Mouse (Mus musculus) G1E (cell line): ENCODE results near the gene Mia2. TPM values are rescaled to one million over a fixed set of nuclear protein-coding genes. Genes with fewer than 3 reads are reported as not detected.
A peak's percentile ranks its signal among the peaks of the same experiment; 100 is the strongest.

ENCODE experiments used
- ATAC-seq: 2 replicates; pipeline ENCODE4 v1.8.0; 2016; ENCODE audit warnings: mild to moderate bottlenecking; ENCODE audit not compliant: insufficient number of reproducible peaks, poor library complexity, low FRiP score, severe bottlenecking; ENCODE audit errors: extremely low read depth
- DNase-seq: peaks from one replicate; pipeline ENCODE4 v3.0.0; 2012; ENCODE audit warnings: low spot score
- H3K27me3 ChIP-seq: 2 replicates; pipeline ENCODE4 v1.6.1; 2012; ENCODE audit warnings: mild to moderate bottlenecking, low read length, inconsistent platforms; ENCODE audit not compliant: insufficient read depth
- H3K36me3 ChIP-seq: replicated peaks from 2 replicates; pipeline ENCODE3; 2012; ENCODE audit warnings: mild to moderate bottlenecking, inconsistent platforms
- H3K4me1 ChIP-seq: 2 replicates; pipeline ENCODE4 v1.6.1; 2012; ENCODE audit warnings: low read depth, low read length, inconsistent platforms, mixed read lengths; ENCODE audit not compliant: insufficient read depth
- H3K4me3 ChIP-seq: 2 replicates; pipeline ENCODE4 v1.5.1; 2012; ENCODE audit warnings: low read depth, mild to moderate bottlenecking, inconsistent platforms, low read length, moderate library complexity, mixed read lengths
- H3K9me3 ChIP-seq: replicated peaks from 2 replicates; pipeline ENCODE4 v1.6.1; 2012; ENCODE audit warnings: inconsistent platforms
- CTCF ChIP-seq: IDR thresholded peaks from 2 replicates; pipeline ENCODE4 v1.5.1; 2012; ENCODE audit warnings: low read depth, low read length, inconsistent platforms, mixed read lengths
- GATA1 ChIP-seq: IDR thresholded peaks from 2 replicates; pipeline ENCODE4 v1.6.1; 2012; ENCODE audit warnings: borderline replicate concordance, low read length, inconsistent platforms, mixed read lengths
- GATA2 ChIP-seq: IDR thresholded peaks from 2 replicates; pipeline ENCODE4 v1.6.1; 2012; ENCODE audit warnings: low read depth, low read length, inconsistent platforms, borderline replicate concordance
- POLR2AphosphoS5 ChIP-seq: IDR thresholded peaks from 2 replicates; pipeline ENCODE4 v1.6.1; 2012; ENCODE audit warnings: low read depth, low read length, inconsistent platforms; ENCODE audit not compliant: insufficient replicate concordance
- TAL1 ChIP-seq: conservative IDR thresholded peaks from 2 replicates; pipeline ENCODE4 v1.6.1; 2012; ENCODE audit warnings: low read depth, low read length, inconsistent platforms, mixed read lengths
- polyA plus RNA-seq: library from polyadenylated mRNA; stranded (reverse); fragments of >175 nt; gene quantifications from 2 replicates; pipeline ENCODE4 v1.2.3, GENCODE M21; 2012
- total RNA-seq, 2 experiments: library from RNA; stranded (forward) in 1 of 2; stranded (reverse) in 1 of 2; fragments of 200-1000 nt in 1 of 2; fragments of >200 nt in 1 of 2; fragmentation: Nextera tagmentation in 1 of 2; gene quantifications; 2 replicates each; pipeline ENCODE4 v1.2.3; 2014 to 2017

Gene Mia2
- total and polyA plus RNA-seq, 3 experiments: 50.5 to 151 (median 147) TPM

DNA sequence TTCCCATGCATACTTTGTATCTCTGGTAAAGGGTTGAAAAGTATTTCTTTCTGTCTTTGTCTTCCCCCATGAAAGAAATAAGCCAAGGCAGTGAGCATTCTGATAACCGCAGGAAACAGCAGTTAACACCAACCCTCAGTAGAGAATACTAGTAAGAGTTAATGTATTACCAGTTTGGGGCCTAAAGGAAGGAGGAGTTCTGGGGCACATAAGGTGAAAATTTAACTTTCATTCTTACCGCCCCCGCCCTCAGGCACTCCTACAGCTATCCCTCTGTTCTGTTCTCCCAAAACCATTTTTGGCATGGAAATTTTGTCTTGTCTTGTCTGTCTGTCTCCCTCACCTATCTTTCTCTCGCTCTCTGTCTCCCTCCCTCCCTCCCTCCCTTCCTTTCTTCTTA lies 54.1 kb downstream of the Mia2 start:
- DNase-seq: no peak
- Histone ChIP-seq H3K36me3 (peaks cover 95% of the 10 kb centered on the region), H3K4me1 (peaks cover 3% of the 10 kb centered on the region; the same call in 1 of the 2 replicates), H3K4me3 (no peak overlapping the region), H3K27me3 (no peaks in the 10 kb centered on the region), H3K9me3 (no peaks in the 10 kb centered on the region)
- ATAC-seq: no peak
- no peak for TF ChIP-seq GATA1
- TF ChIP-seq POLR2AphosphoS5: no peak
- TF ChIP-seq TAL1: no peak
- TF ChIP-seq CTCF: no peak
- TF ChIP-seq GATA2: no peak

DNA sequence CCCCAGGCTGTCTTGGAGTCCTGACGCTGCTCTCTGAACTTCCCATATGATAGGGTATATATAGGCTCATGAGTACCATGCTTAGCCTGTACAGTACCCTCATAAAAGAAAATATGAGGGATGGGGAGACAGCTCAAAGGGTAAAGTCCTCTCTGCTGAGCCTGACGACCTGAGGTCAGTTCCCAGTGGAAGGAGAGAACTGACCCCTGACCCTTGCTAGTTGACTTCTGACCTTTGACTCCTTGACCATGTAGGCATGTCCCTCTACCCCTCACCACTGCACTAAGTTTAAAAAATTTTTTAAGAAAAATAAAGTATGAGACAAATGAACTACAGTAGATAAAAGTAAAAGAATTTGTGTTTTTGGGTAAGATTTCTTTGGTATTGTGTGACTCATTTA lies 65.5 kb downstream of the Mia2 start:
- Histone ChIP-seq H3K9me3 (no peaks in the 10 kb centered on the region), H3K4me3 (no peak overlapping the region), H3K27me3 (no peaks in the 10 kb centered on the region), H3K36me3 (peaks cover 89% of the 10 kb centered on the region), H3K4me1 (peaks cover 9% of the 10 kb centered on the region; the same call in 1 of the 2 replicates)
- DNase-seq (no peak), ATAC-seq (no peak)
- TF ChIP-seq GATA1 (no peak), POLR2AphosphoS5 (no peak), TAL1 (no peak), CTCF (no peak), GATA2 (no peak)

DNA sequence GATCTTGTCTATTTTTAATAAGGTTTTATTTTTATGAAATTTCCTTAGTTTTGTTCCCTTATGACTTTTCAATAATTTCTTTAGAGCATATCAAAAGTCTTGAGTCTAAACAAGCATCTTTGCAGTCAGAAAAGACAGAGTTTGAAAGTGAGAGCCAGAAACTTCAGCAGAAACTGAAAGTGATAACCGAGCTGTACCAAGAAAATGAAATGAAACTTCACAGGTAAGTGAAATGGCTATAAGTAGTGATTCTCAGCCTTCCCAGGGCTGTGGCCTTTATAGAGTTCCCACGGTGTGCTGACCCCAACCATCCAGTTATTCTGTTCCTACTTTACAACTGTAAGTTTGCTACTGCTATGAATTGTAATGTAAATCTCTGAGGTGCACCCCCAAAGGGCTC lies 67.2 kb downstream of the Mia2 start:
- ATAC-seq: no peak
- H3K4me1 ChIP-seq: peaks cover 9% of the 10 kb centered on the region; the same call in 1 of the 2 replicates

DNA sequence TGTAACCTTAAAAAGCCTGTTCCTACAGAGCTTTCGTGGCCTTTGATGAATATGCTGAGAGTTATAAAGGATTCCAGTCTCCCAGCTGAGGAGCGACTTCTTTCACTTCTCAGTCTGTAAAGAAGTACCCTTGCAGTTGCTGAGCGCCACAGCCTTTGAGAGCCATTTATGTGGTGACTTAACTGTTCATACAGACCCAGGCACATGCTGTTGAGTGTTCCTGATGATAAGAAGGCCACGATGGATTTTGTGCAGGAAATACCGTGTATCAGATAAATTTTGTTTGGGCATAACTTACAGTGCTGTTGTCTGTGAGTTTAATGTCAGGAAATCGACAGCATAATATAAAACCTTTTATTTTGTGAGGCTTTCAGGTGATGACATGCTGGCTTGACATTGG lies 68.9 kb downstream of the Mia2 start:
- ATAC-seq (peak; percentile 29; the same call in 1 of the 2 replicates), DNase-seq (no peak)
- Histone ChIP-seq H3K4me3 (no peak overlapping the region), H3K27me3 (no peaks in the 10 kb centered on the region), H3K4me1 (peaks cover 6% of the 10 kb centered on the region; the same call in 1 of the 2 replicates), H3K36me3 (peaks cover 84% of the 10 kb centered on the region), H3K9me3 (no peaks in the 10 kb centered on the region)
- TF ChIP-seq TAL1: no peak
- no peak for TF ChIP-seq CTCF
- TF ChIP-seq GATA2: no peak
- TF ChIP-seq GATA1: no peak
- no peak for TF ChIP-seq POLR2AphosphoS5

More for the DNA sequence above, 67.2 kb downstream of the Mia2 start:
- Histone ChIP-seq H3K27me3 (no peaks in the 10 kb centered on the region), H3K4me3 (no peak overlapping the region), H3K9me3 (no peaks in the 10 kb centered on the region), H3K36me3 (peaks cover 87% of the 10 kb centered on the region)
- no peak for DNase-seq
- no peak for TF ChIP-seq CTCF
- TF ChIP-seq POLR2AphosphoS5: no peak
- TF ChIP-seq TAL1: no peak
- TF ChIP-seq GATA2: no peak
- no peak for TF ChIP-seq GATA1

DNA sequence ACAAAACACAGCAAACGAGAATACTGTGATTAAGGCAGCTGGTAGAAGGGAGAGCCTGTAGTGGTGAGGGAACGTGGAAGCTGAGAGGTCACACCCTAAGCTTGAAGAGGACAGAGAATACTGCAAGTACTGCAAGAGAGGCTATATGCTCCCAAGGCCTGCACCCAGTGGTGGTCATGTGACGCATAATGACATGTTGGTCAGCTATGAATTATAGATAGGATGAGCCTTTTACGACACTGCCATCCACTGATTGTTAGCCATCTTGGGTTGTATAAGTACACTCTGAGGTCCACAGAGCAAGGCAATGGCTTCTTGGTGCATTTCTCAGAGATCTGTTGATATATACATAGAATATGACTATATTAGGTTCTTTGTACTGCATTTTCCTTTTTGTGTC lies 71.0 kb downstream of the Mia2 start:
- Histone ChIP-seq H3K36me3 (peaks cover 86% of the 10 kb centered on the region), H3K27me3 (no peaks in the 10 kb centered on the region), H3K9me3 (no peaks in the 10 kb centered on the region), H3K4me1 (peaks cover 6% of the 10 kb centered on the region; the same call in 1 of the 2 replicates), H3K4me3 (no peak overlapping the region)
- ATAC-seq (no peak), DNase-seq (no peak)
- TF ChIP-seq TAL1 (no peak), GATA2 (no peak), CTCF (no peak), GATA1 (no peak), POLR2AphosphoS5 (no peak)

DNA sequence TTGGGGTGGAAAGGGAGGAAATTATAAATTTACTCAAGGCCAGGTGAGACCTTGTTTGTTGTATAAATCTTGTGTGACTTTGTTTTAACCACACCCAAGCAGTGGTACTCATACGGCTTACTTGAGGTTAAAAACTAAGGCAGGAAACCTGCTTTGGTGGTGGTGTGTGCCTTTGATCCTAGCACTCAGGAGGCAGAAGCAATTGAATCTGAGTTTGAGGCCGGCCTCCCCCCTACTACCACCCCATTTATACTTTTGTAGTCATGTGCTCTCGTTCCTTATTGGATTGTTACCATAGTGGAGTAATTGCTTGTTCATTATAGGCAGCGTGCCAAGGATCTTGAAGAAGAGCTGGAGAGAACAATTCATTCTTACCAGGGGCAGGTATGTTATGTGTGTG lies 74.3 kb downstream of the Mia2 start:
- peaks cover 78% of the 10 kb centered on the region for H3K36me3 ChIP-seq
- no peaks in the 10 kb centered on the region for H3K4me1 ChIP-seq
- DNase-seq: no peak
- TF ChIP-seq CTCF (no peak), GATA2 (no peak), GATA1 (no peak), TAL1 (no peak), POLR2AphosphoS5 (no peak)
- H3K27me3 ChIP-seq: no peaks in the 10 kb centered on the region
- ATAC-seq: no peak
- no peaks in the 10 kb centered on the region for H3K9me3 ChIP-seq
- H3K4me3 ChIP-seq: no peak overlapping the region
